20 mouse cellular contexts compared by ENCODE assay signal in the genomic region with DNA sequence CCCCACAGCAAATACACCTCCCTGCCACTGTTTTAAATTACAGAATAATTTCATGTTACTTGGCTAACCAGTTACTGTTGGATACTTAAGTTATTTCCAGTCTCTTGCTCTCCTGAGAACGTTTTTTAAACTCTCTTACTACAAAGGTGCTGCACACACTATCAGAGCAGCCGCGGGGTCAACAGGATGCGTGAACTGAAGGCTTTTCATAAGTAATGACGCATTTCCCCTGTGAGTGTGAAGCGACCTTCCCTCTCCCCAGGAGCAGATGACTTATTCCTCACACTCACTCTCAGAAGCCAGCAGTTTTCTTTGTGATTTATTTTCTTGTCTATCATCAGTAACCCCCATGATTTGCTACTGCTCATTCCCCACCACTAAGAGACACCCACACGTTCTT. TPM values are rescaled to one million over a fixed set of nuclear protein-coding genes. Genes with fewer than 3 reads are reported as not detected.
DNase-seq lines count a peak whose midpoint lies in the region; ATAC-seq and TF ChIP-seq lines count a peak whose summit lies in the region.
"Had no signal": no experiment of that assay in that cellular context is flagged by ENCODE, and none has a peak within 500 bp of the region (broad histone marks: within the 10 kb centered on the region; RNA-seq: fewer than 3 reads in every experiment).

No protein-coding gene starts in this region.

- ATAC-seq in lung, embryonic 14.5 days (ENCODE audit: insufficient read depth), result no peak
- ATAC-seq: forebrain, embryonic 14.5 days; inflammation-experienced regulatory T-cells, adult 6 months had no signal

- H3K9me3 ChIP-seq in lung, embryonic 14.5 days (ENCODE audit: low read depth, low read length), result no peaks in the 10 kb centered on the region
- H3K9me3 ChIP-seq: embryonic facial prominence, embryonic 15.5 days; forebrain, embryonic 10.5 days; heart, embryonic 13.5 days; hindbrain, embryonic 15.5 days had no signal

- H3K4me2 ChIP-seq in lung, embryonic 14.5 days, result no peak overlapping the region
- H3K4me2 ChIP-seq: embryonic facial prominence, embryonic 15.5 days; heart, embryonic 13.5 days; hindbrain, embryonic 15.5 days had no signal

- WGBS in lung, embryonic 14.5 days, result 18% methylated on average over 7 of the region's 7 CpGs

- DNase-seq in embryo, embryonic 11 days, result peak; percentile 18
- DNase-seq in embryo, embryonic 10 days (ENCODE audit: low spot score), result no peak
- peak; percentile 31 for DNase-seq in lung, embryonic 14.5 days
- DNase-seq in lung, postnatal 14 days, result no peak
- peak; percentile 18 for DNase-seq in induced T-regulatory cell, adult 2 months (ENCODE audit: low read depth)
- no peak for DNase-seq in right cerebral cortex, postnatal 36 days (ENCODE audit: low spot score in 2 of 2)
- DNase-seq: adrenal gland, postnatal 25 days; cerebellum, adult 18-20 months; cerebellum, adult 9-11 months; cerebellum, postnatal 36 days; gastrocnemius, postnatal 36 days; heart, adult 11 months; heart, postnatal 36 days had no signal

- H3K27me3 ChIP-seq in lung, embryonic 14.5 days (ENCODE audit: insufficient read depth, low read length), result no peaks in the 10 kb centered on the region; the same call in 1 of the 2 replicates
- H3K27me3 ChIP-seq: embryonic facial prominence, embryonic 15.5 days; hindbrain, embryonic 15.5 days had no signal

- H3K4me3 ChIP-seq in lung, embryonic 14.5 days (ENCODE audit: low read depth, low read length), result no peak overlapping the region
- H3K4me3 ChIP-seq: embryonic facial prominence, embryonic 15.5 days; erythroblast, embryonic 14.5 days; forebrain, embryonic 10.5 days; heart, embryonic 13.5 days; hindbrain, embryonic 15.5 days had no signal

- TF ChIP-seq CTCF in lung, embryonic 14.5 days (IDR thresholded peaks at IDR 0.05; ENCODE audit: low read depth), result no peak

- no peaks in the 10 kb centered on the region for H3K36me3 ChIP-seq in lung, embryonic 14.5 days (ENCODE audit: insufficient read depth)
- H3K36me3 ChIP-seq: embryonic facial prominence, embryonic 15.5 days; forebrain, embryonic 10.5 days; heart, embryonic 13.5 days; hindbrain, embryonic 15.5 days had no signal

- H3K4me1 ChIP-seq in lung, embryonic 14.5 days (ENCODE audit: insufficient read depth), result 0 out of 2 replicates have a peak, but pooled peaks cover 3% of the 10 kb centered on the region
- H3K4me1 ChIP-seq: embryonic facial prominence, embryonic 15.5 days; forebrain, embryonic 10.5 days; heart, embryonic 13.5 days; hindbrain, embryonic 15.5 days had no signal

- H3K9ac ChIP-seq in lung, embryonic 14.5 days, result no peak overlapping the region
- H3K9ac ChIP-seq: embryonic facial prominence, embryonic 15.5 days; heart, embryonic 13.5 days; hindbrain, embryonic 15.5 days had no signal

- H3K27ac ChIP-seq in lung, embryonic 14.5 days (ENCODE audit: low read depth), result no peak overlapping the region
- H3K27ac ChIP-seq: embryonic facial prominence, embryonic 15.5 days; forebrain, embryonic 10.5 days; heart, embryonic 13.5 days; hindbrain, embryonic 15.5 days had no signal

RNA-seq across cellular contexts. Expression of a gene that starts 13.7 kb away (rescaled TPM):
- polyA plus RNA-seq in lung, embryonic 14.5 days (2014; fragmentation: Nextera tagmentation; extraction: Ambion mirVana), result 0.11 and 0.25 TPM in 2 replicates
- polyA plus RNA-seq: erythroblast, embryonic 14.5 days; inflammation-experienced regulatory T-cells, adult 6 months had no signal

Comparison
In these comparisons a context has a peak if more than half of its experiments do, and no peak if none do; other contexts are left out.
1. DNase-seq: peak in embryo, embryonic 11 days (single experiment), lung, embryonic 14.5 days (single experiment) and induced T-regulatory cell, adult 2 months (single experiment); none in embryo, embryonic 10 days (single experiment), lung, postnatal 14 days (single experiment) and right cerebral cortex, postnatal 36 days (0 of 2).